Mouse (Mus musculus): ENCODE results near the gene Plekho2. TPM values are rescaled to one million over a fixed set of nuclear protein-coding genes. Genes with fewer than 3 reads are reported as not detected.

Gene Plekho2
- total and polyA plus RNA-seq, 2 experiments, result 1.4 to 5.4 TPM

DNA sequence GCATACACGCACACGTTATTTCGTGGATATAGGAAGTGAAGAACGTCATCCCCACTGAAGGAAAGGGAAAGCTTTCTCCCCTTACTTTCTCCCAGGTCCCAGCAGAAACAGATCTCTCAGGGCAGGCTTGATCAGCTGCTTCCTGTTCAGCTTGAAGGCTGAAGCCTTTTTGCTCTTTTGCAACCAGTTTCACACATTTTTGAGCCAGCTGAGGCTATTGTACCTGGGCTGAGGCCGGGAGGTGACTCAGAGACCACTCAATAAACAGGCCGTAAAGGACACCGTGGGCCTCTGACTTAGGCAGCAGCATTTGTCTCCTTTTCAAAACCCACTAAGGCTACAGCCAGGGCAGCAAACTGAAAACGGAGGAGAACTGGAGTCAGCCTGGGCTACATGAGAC is 46.9 kb downstream of the Plekho2 start:
- no peaks in the 10 kb centered on the region for H3K27me3 ChIP-seq (ENCODE audit: control insufficient read depth, insufficient read depth, low read length)
- H3K9ac ChIP-seq (ENCODE audit: low read depth, low read length), result no peak overlapping the region
- no peaks in the 10 kb centered on the region for H3K79me2 ChIP-seq (ENCODE audit: control insufficient read depth, insufficient read depth, low read length)
- no peaks in the 10 kb centered on the region for H3K36me3 ChIP-seq (ENCODE audit: control insufficient read depth, insufficient read depth, low read length)
- WGBS, result 79% methylated on average over 8 of the region's 8 CpGs
- no peak overlapping the region for H3K4me3 ChIP-seq (ENCODE audit: insufficient read depth, low read depth, low read length)
- TF ChIP-seq CTCF (IDR thresholded peaks at IDR 0.05; ENCODE audit: low read depth, low read length) (no peak), POLR2A (IDR thresholded peaks at IDR 0.05; ENCODE audit: extremely low read depth, insufficient read depth, low read length) (no peak)
- no peaks in the 10 kb centered on the region for H3K4me1 ChIP-seq (ENCODE audit: control insufficient read depth, insufficient read depth, low read length)
- H3K27ac ChIP-seq (replicated peaks; ENCODE audit: insufficient read depth, low read depth, low read length), result no peak overlapping the region
- DNase-seq (ENCODE audit: extremely low read depth, low read depth, low spot score), result no peak

DNA sequence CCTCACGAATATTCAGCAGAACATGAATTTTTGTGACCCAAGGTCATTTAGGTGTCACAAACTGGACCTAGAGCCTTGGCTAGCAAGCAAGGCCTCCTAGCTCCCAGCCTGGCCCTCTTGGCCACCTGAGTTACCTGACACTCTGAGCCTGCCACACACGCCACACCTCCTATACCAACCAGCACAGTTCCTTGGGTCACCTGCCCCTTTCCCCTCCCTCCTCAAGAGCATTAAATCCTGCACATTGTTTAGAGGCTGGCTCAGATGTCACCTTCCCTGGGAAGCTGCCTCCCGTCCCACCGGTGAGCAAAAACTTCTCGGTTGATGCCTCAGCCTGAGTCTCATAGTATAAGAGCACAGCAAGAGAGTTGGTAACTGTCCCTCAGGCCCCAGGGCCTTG is 48.6 kb downstream of the Plekho2 start:
- 88% methylated on average over 5 of the region's 5 CpGs for WGBS
- H3K27me3 ChIP-seq (ENCODE audit: control insufficient read depth, insufficient read depth, low read length), result no peaks in the 10 kb centered on the region
- no peak overlapping the region for H3K27ac ChIP-seq (replicated peaks; ENCODE audit: insufficient read depth, low read depth, low read length)
- H3K4me1 ChIP-seq (ENCODE audit: control insufficient read depth, insufficient read depth, low read length), result no peaks in the 10 kb centered on the region
- no peak overlapping the region for H3K9ac ChIP-seq (ENCODE audit: low read depth, low read length)
- no peak overlapping the region for H3K4me3 ChIP-seq (ENCODE audit: insufficient read depth, low read depth, low read length)
- no peaks in the 10 kb centered on the region for H3K79me2 ChIP-seq (ENCODE audit: control insufficient read depth, insufficient read depth, low read length)
- no peak for DNase-seq (ENCODE audit: extremely low read depth, low read depth, low spot score)
- no peaks in the 10 kb centered on the region for H3K36me3 ChIP-seq (ENCODE audit: control insufficient read depth, insufficient read depth, low read length)
- TF ChIP-seq POLR2A (IDR thresholded peaks at IDR 0.05; ENCODE audit: extremely low read depth, insufficient read depth, low read length) (no peak), CTCF (IDR thresholded peaks at IDR 0.05; ENCODE audit: low read depth, low read length) (no peak)

GRCm38 (mm10) chr9:65529659-65530058 is 50.2 kb downstream of the Plekho2 start:
- H3K27me3 ChIP-seq (ENCODE audit: control insufficient read depth, insufficient read depth, low read length), result no peaks in the 10 kb centered on the region
- no peak overlapping the region for H3K9ac ChIP-seq (ENCODE audit: low read depth, low read length)
- H3K4me3 ChIP-seq (ENCODE audit: insufficient read depth, low read depth, low read length), result no peak overlapping the region
- 82% methylated on average over 8 of the region's 8 CpGs for WGBS
- no peaks in the 10 kb centered on the region for H3K4me1 ChIP-seq (ENCODE audit: control insufficient read depth, insufficient read depth, low read length)
- no peaks in the 10 kb centered on the region for H3K36me3 ChIP-seq (ENCODE audit: control insufficient read depth, insufficient read depth, low read length)
- no peak for DNase-seq (ENCODE audit: extremely low read depth, low read depth, low spot score)
- H3K79me2 ChIP-seq (ENCODE audit: control insufficient read depth, insufficient read depth, low read length), result no peaks in the 10 kb centered on the region
- no peak overlapping the region for H3K27ac ChIP-seq (replicated peaks; ENCODE audit: insufficient read depth, low read depth, low read length)
- no peak for TF ChIP-seq POLR2A (IDR thresholded peaks at IDR 0.05; ENCODE audit: extremely low read depth, insufficient read depth, low read length)
- TF ChIP-seq CTCF (IDR thresholded peaks at IDR 0.05; ENCODE audit: low read depth, low read length), result no peak

DNA sequence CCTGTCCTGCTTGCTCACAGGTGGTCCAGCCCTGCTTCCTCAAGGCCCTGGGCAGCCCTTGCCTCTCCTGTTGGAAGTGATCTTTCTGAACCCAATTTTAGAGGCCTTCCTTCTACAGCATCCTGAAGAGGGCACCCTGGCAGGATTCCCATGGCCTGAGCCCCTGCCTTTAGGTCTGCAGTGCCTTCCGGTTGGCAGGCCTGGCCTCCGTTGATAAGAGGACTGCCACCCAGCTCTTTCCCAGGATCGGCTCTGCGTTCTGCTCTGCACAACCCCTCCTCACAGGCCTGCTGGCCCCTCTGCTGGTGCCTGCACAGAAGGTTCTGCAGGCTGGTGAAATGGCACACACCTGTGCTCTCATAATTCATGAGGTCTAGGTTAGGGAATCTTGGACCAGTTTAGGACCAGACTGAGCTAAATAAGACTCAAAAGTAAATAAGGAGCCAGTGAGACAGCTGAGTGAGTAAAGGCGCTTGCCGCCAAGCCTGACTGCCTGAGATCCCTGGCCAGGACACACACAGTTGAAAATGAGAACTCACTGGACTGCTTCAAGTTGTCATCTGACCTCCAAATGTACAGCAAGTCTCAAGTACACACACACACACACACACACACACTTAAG is 51.3 kb downstream of the Plekho2 start:
- 75% methylated on average over 6 of the region's 6 CpGs for WGBS
- no peak for DNase-seq (ENCODE audit: extremely low read depth, low read depth, low spot score)
- H3K27me3 ChIP-seq (ENCODE audit: control insufficient read depth, insufficient read depth, low read length), result no peaks in the 10 kb centered on the region
- no peak overlapping the region for H3K27ac ChIP-seq (replicated peaks; ENCODE audit: insufficient read depth, low read depth, low read length)
- no peaks in the 10 kb centered on the region for H3K36me3 ChIP-seq (ENCODE audit: control insufficient read depth, insufficient read depth, low read length)
- no peaks in the 10 kb centered on the region for H3K79me2 ChIP-seq (ENCODE audit: control insufficient read depth, insufficient read depth, low read length)
- TF ChIP-seq CTCF (IDR thresholded peaks at IDR 0.05; ENCODE audit: low read depth, low read length), result no peak
- H3K9ac ChIP-seq (ENCODE audit: low read depth, low read length), result no peak overlapping the region
- no peaks in the 10 kb centered on the region for H3K4me1 ChIP-seq (ENCODE audit: control insufficient read depth, insufficient read depth, low read length)
- no peak overlapping the region for H3K4me3 ChIP-seq (ENCODE audit: insufficient read depth, low read depth, low read length)

- DNase-seq (ENCODE audit: extremely low read depth, low read depth, low spot score), result no peak
- TF ChIP-seq POLR2A (IDR thresholded peaks at IDR 0.05; ENCODE audit: extremely low read depth, insufficient read depth, low read length), result no peak
- no peak for TF ChIP-seq CTCF (IDR thresholded peaks at IDR 0.05; ENCODE audit: low read depth, low read length)
- Histone ChIP-seq H3K27ac (replicated peaks; ENCODE audit: insufficient read depth, low read depth, low read length) (no peak overlapping the region), H3K9ac (ENCODE audit: low read depth, low read length) (no peak overlapping the region), H3K4me3 (ENCODE audit: insufficient read depth, low read depth, low read length) (no peak overlapping the region), H3K79me2 (ENCODE audit: control insufficient read depth, insufficient read depth, low read length) (no peaks in the 10 kb centered on the region), H3K4me1 (ENCODE audit: control insufficient read depth, insufficient read depth, low read length) (no peaks in the 10 kb centered on the region), H3K36me3 (ENCODE audit: control insufficient read depth, insufficient read depth, low read length) (no peaks in the 10 kb centered on the region), H3K27me3 (ENCODE audit: control insufficient read depth, insufficient read depth, low read length) (no peaks in the 10 kb centered on the region)
- 83% methylated on average over 10 of the region's 10 CpGs for WGBS
These were observed 54.2 kb downstream of the Plekho2 start for GRCm38 (mm10) chr9:65525445-65526195.

All from liver, adult 2 months (tissue).